Mouse (Mus musculus) CH12.LX (cell line): ENCODE measurements at regions not wholly inside any gene's neighbourhood (a gene's known extent, or its start where the extent isn't known, plus 50 kb on each side); places are given as distances from the start of the nearest gene placed in this dataset.

Source experiments
- CTCF ChIP-seq, 2 experiments: IDR thresholded peaks in 1 of 2; conservative IDR thresholded peaks in 1 of 2; 2 replicates each; pipeline ENCODE4 v1.5.1; 2011 to 2012; ENCODE audit warnings: low read depth in 2 of 2, low read length in 2 of 2, improper control_type of control experiment in 1 of 2, inconsistent platforms in 1 of 2, mild to moderate bottlenecking in 1 of 2, moderate library complexity in 1 of 2
- EP300 ChIP-seq: IDR thresholded peaks from 2 replicates; pipeline ENCODE4 v1.6.1; 2011; ENCODE audit warnings: low read length, improper control_type of control experiment
- GABPA ChIP-seq: IDR thresholded peaks from 2 replicates; pipeline ENCODE4 v1.6.1; 2012; ENCODE audit warnings: low read depth, low read length, improper control_type of control experiment, inconsistent platforms; ENCODE audit not compliant: insufficient replicate concordance
- MAX ChIP-seq: IDR thresholded peaks from 2 replicates; pipeline ENCODE4 v1.6.1; 2011; ENCODE audit warnings: low read length, improper control_type of control experiment
- MEF2A ChIP-seq: IDR thresholded peaks from 2 replicates; pipeline ENCODE4 v1.6.1; 2014; ENCODE audit warnings: low read depth, mild to moderate bottlenecking, inconsistent platforms, low read length, improper control_type of control experiment, borderline replicate concordance
- POLR2A ChIP-seq: IDR thresholded peaks from 2 replicates; pipeline ENCODE4 v1.6.1; 2011; ENCODE audit warnings: low read depth, mild to moderate bottlenecking, improper control_type of control experiment, low read length
- RAD21 ChIP-seq: IDR thresholded peaks from 2 replicates; pipeline ENCODE4 v1.6.1; 2011; ENCODE audit warnings: low read depth, mild to moderate bottlenecking, low read length, improper control_type of control experiment, moderate library complexity
- RCOR1 ChIP-seq: conservative IDR thresholded peaks from 2 replicates; pipeline ENCODE4 v1.6.1; 2012; ENCODE audit warnings: low read depth, mild to moderate bottlenecking, inconsistent platforms, low read length, improper control_type of control experiment
- TCF12 ChIP-seq: IDR thresholded peaks from 2 replicates; pipeline ENCODE4 v1.6.1; 2014; ENCODE audit warnings: low read depth, mild to moderate bottlenecking, inconsistent platforms, low read length, improper control_type of control experiment
- ZC3H11A ChIP-seq: IDR thresholded peaks from 2 replicates; pipeline ENCODE4 v1.6.1; 2012; ENCODE audit warnings: low read depth, mild to moderate bottlenecking, inconsistent platforms, low read length, improper control_type of control experiment

- TF ChIP-seq GABPA (no peak), RCOR1 (no peak), CTCF (conservative IDR thresholded peaks at IDR 0.05 in 1 of 2, IDR thresholded peaks at IDR 0.05 in 1 of 2; ENCODE audit: low read depth in 2 of 2, low read length in 2 of 2) (no peak), POLR2A (no peak), MEF2A (no peak), TCF12 (no peak), ZC3H11A (no peak), EP300 (no peak), RAD21 (no peak), MAX (no peak)
These were observed 116.1 kb upstream of the Arid2 start for GRCm38 (mm10) chr15:96170986-96171769.
